Mouse (Mus musculus) lung, adult 2 months (tissue): ENCODE measurements around the gene Coa7.

Experiments used
- CTCF ChIP-seq: fragments of 200-500 bp; IDR thresholded peaks from 2 replicates; pipeline ENCODE4 v1.5.1; 2011; ENCODE audit warnings: mild to moderate bottlenecking, low read length, control low read depth; ENCODE audit not compliant: insufficient read depth
- POLR2A ChIP-seq: fragments of 200-500 bp; IDR thresholded peaks from 2 replicates; pipeline ENCODE4 v1.6.1; 2011; ENCODE audit warnings: low read depth, mild to moderate bottlenecking, control low read depth, low read length, borderline replicate concordance; ENCODE audit errors: extremely low read depth

DNA sequence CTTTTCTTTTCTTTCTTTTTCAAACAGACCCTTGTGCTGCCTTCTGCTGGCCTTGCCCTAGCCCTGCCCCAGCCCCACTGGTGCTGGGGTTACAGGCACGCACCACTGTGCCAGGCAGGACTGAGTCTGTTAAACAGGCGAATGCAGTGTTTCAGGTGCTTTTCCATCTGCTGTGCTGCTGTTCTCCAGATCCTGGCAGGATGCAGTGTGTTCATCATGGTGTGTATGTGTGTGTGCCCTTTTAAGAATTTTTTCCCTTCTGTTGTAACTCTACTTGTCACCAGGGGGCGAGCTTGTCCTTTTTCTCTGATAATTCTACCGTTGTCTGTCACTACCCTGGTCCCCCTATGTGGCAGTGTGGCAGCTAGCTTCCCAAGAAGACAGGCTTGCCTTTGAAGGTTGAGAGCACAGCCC, 11.3 kb downstream of the Coa7 start:
- TF ChIP-seq CTCF (peak; percentile 43), POLR2A (no peak)
